Mouse (Mus musculus) forebrain, embryonic 13.5 days (tissue): ENCODE measurements around the gene Tff3. TPM values are rescaled to one million over a fixed set of nuclear protein-coding genes. Genes with fewer than 3 reads are reported as not detected.

Experiments
- ATAC-seq: fragments of 200-750 bp; cut with Nextera tagmentation; 2 replicates; pipeline ENCODE4 v1.8.0; 2017
- H3K27ac ChIP-seq: fragments of 300-500 bp; sonication (generic); 2 replicates; pipeline ENCODE4 v1.5.1; 2015; ENCODE audit warnings: inconsistent platforms, mild to moderate bottlenecking, moderate library complexity
- H3K27me3 ChIP-seq: fragments of 300-500 bp; sonication (generic); 2 replicates; pipeline ENCODE4 v1.6.1; 2015; ENCODE audit warnings: mild to moderate bottlenecking, inconsistent platforms
- H3K36me3 ChIP-seq: fragments of 300-500 bp; sonication (generic); 2 replicates; pipeline ENCODE4 v1.6.1; 2015; ENCODE audit warnings: mild to moderate bottlenecking, inconsistent platforms; ENCODE audit not compliant: poor library complexity, severe bottlenecking
- H3K4me1 ChIP-seq: fragments of 300-500 bp; sonication (generic); 2 replicates; pipeline ENCODE4 v1.6.1; 2015; ENCODE audit warnings: inconsistent platforms
- H3K4me2 ChIP-seq: fragments of 300-500 bp; sonication (generic); 2 replicates; pipeline ENCODE4 v1.6.1; 2015; ENCODE audit warnings: inconsistent platforms, mild to moderate bottlenecking, moderate library complexity
- H3K4me3 ChIP-seq: fragments of 300-500 bp; sonication (generic); 2 replicates; pipeline ENCODE4 v1.5.1; 2015; ENCODE audit warnings: mild to moderate bottlenecking, inconsistent platforms
- H3K9ac ChIP-seq: fragments of 300-500 bp; sonication (generic); 2 replicates; pipeline ENCODE4 v1.6.1; 2015; ENCODE audit warnings: mild to moderate bottlenecking, inconsistent platforms
- H3K9me3 ChIP-seq: fragments of 300-500 bp; sonication (generic); replicated peaks from 2 replicates; pipeline ENCODE4 v1.6.1; 2016; ENCODE audit warnings: inconsistent platforms
- WGBS: fragments of 180-500 bp; shearing (Covaris S2); methylation state at CpG from one replicate; pipeline ENCODE4 v1.1.7; 2015; 5-methylcytosine and 5-hydroxymethylcytosine counted together
- polyA plus RNA-seq: library from polyadenylated mRNA; unstranded; fragments of >200 nt; fragmentation: Nextera tagmentation; extraction: Ambion mirVana; gene quantifications from 2 replicates; pipeline ENCODE4 v1.2.1, GENCODE M21; 2015

The Tff3 gene
- 0.52 and 0.54 TPM in 2 replicates for polyA plus RNA-seq

DNA sequence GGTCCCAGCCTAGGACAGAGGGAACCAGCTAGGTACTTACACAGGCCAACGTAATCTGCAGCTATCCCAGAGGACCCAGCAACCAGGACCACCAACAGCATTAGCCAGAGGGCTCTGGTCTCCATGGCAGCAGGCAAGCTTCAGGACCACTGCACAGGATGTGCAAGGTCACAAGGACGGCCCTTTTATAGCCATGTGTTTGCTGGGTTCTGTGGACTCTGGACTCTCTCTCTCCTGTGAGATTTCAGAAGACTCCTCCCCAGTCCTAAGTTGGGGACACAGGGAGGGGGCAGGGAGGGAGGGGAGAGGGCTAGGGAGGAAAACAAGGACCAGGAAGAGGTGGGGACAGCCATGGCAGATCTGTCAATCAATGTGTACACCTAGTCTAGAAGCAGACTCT lies at the start of gene Tff3:
Gene Tff3 (minus strand): TSS at position 195 of the 400 bp plus-strand sequence.
- Histone ChIP-seq H3K27me3 (no peaks in the 10 kb centered on the region), H3K36me3 (no peaks in the 10 kb centered on the region), H3K4me3 (no peak within 1 kb of the TSS), H3K9ac (no peak within 1 kb of the TSS), H3K4me2 (no peak within 1 kb of the TSS), H3K27ac (no peak within 1 kb of the TSS), H3K9me3 (no peaks in the 10 kb centered on the region), H3K4me1 (peaks cover 15% of the 10 kb centered on the region; the same call in 1 of the 2 replicates)
- no peak for ATAC-seq
- WGBS, result 32% methylated on average over 2 of the region's 2 CpGs

DNA sequence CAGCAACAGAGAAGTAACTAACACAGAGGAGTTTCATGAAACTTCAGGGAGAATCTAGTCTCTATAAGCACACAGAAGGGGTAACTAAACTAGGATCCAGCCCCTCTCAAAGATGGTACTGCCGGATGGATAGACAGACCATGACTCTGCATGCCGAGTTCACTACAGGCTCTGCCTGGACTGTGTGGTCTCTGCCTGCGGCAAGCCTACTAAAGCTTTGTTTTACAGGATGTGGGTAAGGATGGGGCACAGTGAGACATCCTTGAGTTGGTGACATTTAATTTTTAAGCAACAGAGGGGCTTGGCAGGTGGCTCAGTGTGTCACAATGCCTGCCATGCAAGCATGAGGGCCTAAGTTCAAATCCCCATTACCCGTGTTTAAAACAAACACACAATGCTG lies 46.9 kb upstream of the Tff3 start:
- no peak for ATAC-seq
- 91% methylated on average over 4 of the region's 4 CpGs for WGBS

DNA sequence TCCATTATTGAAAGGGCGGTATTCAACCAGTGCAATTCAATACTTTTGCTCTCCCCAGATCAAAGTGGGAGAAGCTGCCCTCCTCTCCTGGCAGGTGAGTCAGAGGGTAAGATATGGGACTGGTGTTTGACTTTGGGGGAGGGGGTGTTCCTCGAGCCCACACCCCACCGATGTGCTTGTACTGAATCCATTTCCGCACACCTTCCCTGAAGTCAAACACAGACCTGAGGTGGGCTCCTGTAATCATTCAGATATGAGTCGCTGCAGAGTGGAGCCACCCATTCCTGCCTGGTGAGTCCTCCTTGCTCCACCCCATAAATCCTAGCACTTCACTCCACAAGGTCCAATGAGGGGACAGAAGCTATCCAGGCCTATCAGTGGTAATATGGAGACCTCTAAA lies 40.4 kb upstream of the Tff3 start:
- H3K4me2 ChIP-seq, result no peak overlapping the region
- no peak overlapping the region for H3K27ac ChIP-seq
- H3K9ac ChIP-seq, result no peak overlapping the region
- WGBS, result 91% methylated on average over 5 of the region's 5 CpGs
- H3K4me1 ChIP-seq, result no peaks in the 10 kb centered on the region
- no peak for ATAC-seq
- no peak overlapping the region for H3K4me3 ChIP-seq
- no peaks in the 10 kb centered on the region for H3K27me3 ChIP-seq
- no peaks in the 10 kb centered on the region for H3K36me3 ChIP-seq
- no peaks in the 10 kb centered on the region for H3K9me3 ChIP-seq

More for the DNA sequence above, 46.9 kb upstream of the Tff3 start:
- Histone ChIP-seq H3K4me2 (no peak overlapping the region), H3K9me3 (no peaks in the 10 kb centered on the region), H3K9ac (no peak overlapping the region), H3K27me3 (no peaks in the 10 kb centered on the region), H3K4me3 (no peak overlapping the region), H3K27ac (no peak overlapping the region), H3K36me3 (no peaks in the 10 kb centered on the region), H3K4me1 (no peaks in the 10 kb centered on the region)

DNA sequence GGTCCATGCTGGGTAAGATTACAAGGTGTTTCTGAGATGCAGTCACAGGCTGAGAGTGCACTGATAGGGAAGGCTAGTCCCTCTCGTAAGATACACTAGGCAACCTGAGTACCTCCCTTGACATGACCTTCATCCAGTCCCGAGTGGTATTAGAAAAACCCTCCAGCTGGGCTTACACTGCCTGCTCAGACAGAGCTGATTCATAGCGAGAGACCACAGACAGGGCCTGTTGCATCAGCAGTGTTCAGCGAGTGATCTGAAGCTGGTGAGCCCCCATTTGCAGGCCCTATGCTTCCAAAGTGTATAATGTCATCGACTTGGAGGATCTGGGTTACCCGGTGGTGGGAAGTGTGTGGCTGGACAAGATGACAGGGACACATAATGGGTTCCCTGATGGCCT lies 35.7 kb upstream of the Tff3 start, which contains the start of gene Tff1:
Gene Tff1 (minus strand): TSS at position 151 of the 400 bp plus-strand sequence.
- Histone ChIP-seq H3K9me3 (no peaks in the 10 kb centered on the region), H3K4me2 (no peak within 1 kb of the TSS), H3K9ac (no peak within 1 kb of the TSS), H3K27ac (no peak within 1 kb of the TSS), H3K4me3 (no peak within 1 kb of the TSS), H3K4me1 (no peaks in the 10 kb centered on the region), H3K36me3 (no peaks in the 10 kb centered on the region), H3K27me3 (no peaks in the 10 kb centered on the region)
- WGBS, result 86% methylated on average over 6 of the region's 6 CpGs
- ATAC-seq, result no peak

DNA sequence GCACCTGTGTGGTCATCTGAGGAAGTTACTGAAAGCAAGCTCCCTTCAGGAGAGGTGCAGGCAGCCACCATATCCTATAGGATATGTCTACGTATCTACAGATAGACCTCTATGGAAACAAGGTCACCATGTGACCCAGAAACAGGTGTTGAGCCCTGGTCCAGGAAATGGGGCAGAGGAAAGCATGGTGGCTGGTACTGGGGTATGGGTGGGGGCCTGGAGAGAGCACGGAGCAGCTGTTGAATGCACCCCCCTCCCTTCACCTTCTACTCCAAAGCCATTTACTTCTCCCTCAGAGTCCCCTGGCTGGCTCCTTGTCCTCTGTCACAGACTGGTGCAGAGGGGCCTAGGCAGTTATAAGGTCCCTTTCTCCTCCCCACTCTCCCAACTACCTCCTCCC lies 34.4 kb upstream of the Tff3 start:
- Histone ChIP-seq H3K9ac (no peak overlapping the region), H3K4me3 (no peak overlapping the region), H3K4me2 (no peak overlapping the region), H3K4me1 (no peaks in the 10 kb centered on the region), H3K27ac (no peak overlapping the region), H3K27me3 (no peaks in the 10 kb centered on the region), H3K9me3 (no peaks in the 10 kb centered on the region), H3K36me3 (no peaks in the 10 kb centered on the region)
- WGBS, result 84% methylated on average over 2 of the region's 2 CpGs
- ATAC-seq, result no peak

DNA sequence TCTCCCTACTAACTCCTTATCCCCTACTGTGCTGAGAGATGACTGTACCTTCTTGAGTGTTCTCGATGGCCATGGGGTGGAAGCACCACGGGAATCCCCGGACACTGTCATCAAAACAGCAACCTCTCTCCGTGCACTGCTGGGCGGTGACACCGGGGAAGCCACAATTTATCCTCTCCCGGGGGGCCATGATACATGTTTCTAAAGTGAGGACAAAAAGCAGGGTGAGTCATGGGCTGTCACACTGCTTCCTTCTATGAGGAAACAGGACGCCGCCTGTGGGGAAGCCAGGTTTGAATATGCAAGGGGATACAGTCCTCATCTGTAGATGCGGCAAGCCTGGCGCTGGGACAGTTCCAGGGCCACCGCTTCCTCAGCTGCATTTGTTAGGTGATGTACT lies 33.2 kb upstream of the Tff3 start:
- Histone ChIP-seq H3K27me3 (no peaks in the 10 kb centered on the region), H3K9ac (no peak overlapping the region), H3K27ac (no peak overlapping the region), H3K4me2 (no peak overlapping the region), H3K36me3 (no peaks in the 10 kb centered on the region), H3K9me3 (no peaks in the 10 kb centered on the region), H3K4me1 (no peaks in the 10 kb centered on the region), H3K4me3 (no peak overlapping the region)
- ATAC-seq, result no peak
- 92% methylated on average over 12 of the region's 12 CpGs for whole genome bisulfite sequencing

DNA sequence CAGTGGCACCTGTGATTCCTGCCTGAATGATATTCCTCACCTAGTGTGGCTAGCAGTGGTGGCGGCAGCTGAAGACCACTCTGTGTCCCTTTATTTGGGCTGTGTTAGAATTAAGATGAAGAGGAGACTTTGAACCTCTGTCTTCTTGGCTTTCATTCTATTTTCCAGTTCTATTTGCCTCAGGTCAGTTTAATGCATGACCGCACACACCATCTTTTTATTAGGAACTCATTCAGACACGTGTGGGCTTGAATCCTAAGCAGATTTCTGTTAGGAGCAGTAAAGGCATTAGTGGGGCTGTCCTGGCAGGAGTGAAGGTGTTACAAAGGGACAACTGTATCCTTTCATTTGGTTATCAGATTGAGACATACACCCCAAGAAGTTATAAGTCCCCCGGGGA lies 30.8 kb upstream of the Tff3 start:
- no peak overlapping the region for H3K9ac ChIP-seq
- no peaks in the 10 kb centered on the region for H3K27me3 ChIP-seq
- no peak for ATAC-seq
- H3K9me3 ChIP-seq, result no peaks in the 10 kb centered on the region
- no peak overlapping the region for H3K4me3 ChIP-seq
- H3K4me2 ChIP-seq, result no peak overlapping the region
- H3K27ac ChIP-seq, result no peak overlapping the region
- 65% methylated on average over 4 of the region's 4 CpGs for WGBS
- no peaks in the 10 kb centered on the region for H3K36me3 ChIP-seq
- no peaks in the 10 kb centered on the region for H3K4me1 ChIP-seq

DNA sequence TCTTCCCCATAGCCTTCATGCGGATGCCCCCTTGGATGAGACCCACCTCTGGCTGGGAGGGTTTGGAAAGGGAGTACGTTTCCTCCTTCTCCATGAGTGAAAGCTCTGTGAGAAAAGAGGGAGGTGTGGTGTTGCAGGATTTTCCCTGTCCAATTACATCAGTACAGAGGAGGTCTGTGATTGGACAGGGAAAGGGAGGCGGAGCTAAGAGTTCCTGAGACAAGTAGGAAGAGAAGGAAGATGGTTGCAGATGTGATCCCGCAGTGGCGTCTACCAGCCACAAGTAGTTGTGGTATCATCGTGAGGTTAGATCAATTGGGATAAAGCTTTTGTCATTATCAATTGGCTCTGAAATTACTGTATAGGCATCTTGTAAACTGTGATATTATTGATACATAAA lies 28.5 kb upstream of the Tff3 start:
- Histone ChIP-seq H3K27me3 (no peaks in the 10 kb centered on the region), H3K4me3 (no peak overlapping the region), H3K9ac (no peak overlapping the region), H3K4me1 (no peaks in the 10 kb centered on the region), H3K9me3 (no peaks in the 10 kb centered on the region), H3K27ac (no peak overlapping the region), H3K36me3 (no peaks in the 10 kb centered on the region), H3K4me2 (no peak overlapping the region)
- no peak for ATAC-seq
- 81% methylated on average over 6 of the region's 6 CpGs for WGBS

DNA sequence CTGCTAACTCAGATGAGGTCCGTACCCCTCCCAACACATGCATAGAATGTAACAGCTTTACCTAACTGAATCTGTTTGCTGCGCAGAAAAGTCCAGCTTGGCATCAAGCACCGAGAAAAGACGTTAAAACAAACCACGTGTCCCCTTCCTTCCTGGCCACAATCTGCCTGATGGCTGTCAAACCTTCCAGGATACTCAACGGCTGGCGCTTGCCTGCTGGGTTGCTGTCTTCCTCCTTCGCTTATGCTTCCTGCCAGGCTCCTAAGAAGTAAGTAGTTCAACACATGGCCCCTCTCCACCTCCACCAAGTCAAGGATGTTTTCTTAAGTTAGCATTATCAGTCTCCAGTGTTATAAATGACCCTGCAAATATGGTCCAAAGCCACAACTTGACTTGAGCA lies 24.3 kb upstream of the Tff3 start:
- no peak overlapping the region for H3K9ac ChIP-seq
- H3K27me3 ChIP-seq, result no peaks in the 10 kb centered on the region
- 89% methylated on average over 8 of the region's 8 CpGs for WGBS
- H3K9me3 ChIP-seq, result no peaks in the 10 kb centered on the region; the same call in 1 of the 2 replicates
- H3K27ac ChIP-seq, result no peak overlapping the region
- no peak overlapping the region for H3K4me2 ChIP-seq
- no peaks in the 10 kb centered on the region for H3K36me3 ChIP-seq
- ATAC-seq, result no peak
- peaks cover 4% of the 10 kb centered on the region; the same call in 1 of the 2 replicates for H3K4me1 ChIP-seq
- H3K4me3 ChIP-seq, result no peak overlapping the region

DNA sequence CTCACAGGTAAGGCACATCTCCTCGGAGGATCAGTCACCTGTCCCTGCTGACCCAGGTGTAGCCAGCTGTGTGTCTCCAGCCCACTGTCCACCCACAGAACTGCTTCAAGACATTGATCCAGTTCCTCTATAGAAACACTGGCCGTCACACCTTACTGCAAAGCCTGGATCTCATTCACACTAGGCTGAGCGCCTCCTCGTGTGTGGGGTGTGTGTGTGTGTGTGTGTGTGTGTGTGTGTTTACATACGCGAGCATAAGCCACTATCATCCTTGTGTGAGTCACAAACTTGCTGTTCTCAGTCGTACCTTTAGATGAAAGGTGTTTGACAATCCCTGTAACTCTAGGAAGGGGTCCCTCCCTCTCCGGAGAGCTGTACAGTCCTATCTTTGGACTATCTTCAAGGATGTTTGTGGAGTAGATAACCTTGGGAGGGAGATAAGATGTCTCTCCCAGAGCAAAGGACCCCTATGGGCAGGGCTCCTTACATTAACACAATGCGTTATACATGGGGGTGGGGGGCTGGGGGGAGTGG lies 23.6 kb upstream of the Tff3 start:
- no peak overlapping the region for H3K4me3 ChIP-seq
- no peaks in the 10 kb centered on the region for H3K27me3 ChIP-seq
- H3K4me1 ChIP-seq, result peaks cover 4% of the 10 kb centered on the region; the same call in 1 of the 2 replicates
- no peak overlapping the region for H3K4me2 ChIP-seq
- no peaks in the 10 kb centered on the region for H3K36me3 ChIP-seq
- no peak for ATAC-seq
- no peaks in the 10 kb centered on the region; the same call in 1 of the 2 replicates for H3K9me3 ChIP-seq
- 82% methylated on average over 9 of the region's 9 CpGs for WGBS
- no peak overlapping the region for H3K9ac ChIP-seq
- no peak overlapping the region for H3K27ac ChIP-seq

DNA sequence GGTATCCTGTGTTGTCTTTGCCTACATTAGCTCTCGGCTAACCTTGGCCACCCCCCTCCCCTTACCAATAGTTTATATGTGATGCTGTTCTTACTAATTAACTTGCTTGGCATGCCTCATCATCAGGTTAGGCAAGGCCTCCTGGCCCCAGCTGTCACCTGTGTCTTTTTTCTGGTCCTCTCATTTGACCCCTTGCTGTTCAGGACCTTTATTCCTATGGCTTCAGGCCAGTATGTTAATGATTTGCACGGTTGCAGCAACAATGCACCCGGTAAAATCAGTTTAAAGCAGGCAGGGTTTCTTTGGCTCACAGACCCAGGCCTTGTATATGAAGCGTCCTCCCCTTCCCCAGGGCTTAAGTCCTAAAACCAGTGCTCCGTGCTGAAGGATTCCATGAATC lies 23.1 kb upstream of the Tff3 start:
- WGBS, result 44% methylated on average over 5 of the region's 5 CpGs
- Histone ChIP-seq H3K9me3 (no peaks in the 10 kb centered on the region; the same call in 1 of the 2 replicates), H3K9ac (no peak overlapping the region), H3K4me3 (no peak overlapping the region), H3K4me2 (no peak overlapping the region), H3K36me3 (no peaks in the 10 kb centered on the region), H3K27ac (no peak overlapping the region), H3K4me1 (peaks cover 4% of the 10 kb centered on the region; the same call in 1 of the 2 replicates), H3K27me3 (no peaks in the 10 kb centered on the region)
- no peak for ATAC-seq

DNA sequence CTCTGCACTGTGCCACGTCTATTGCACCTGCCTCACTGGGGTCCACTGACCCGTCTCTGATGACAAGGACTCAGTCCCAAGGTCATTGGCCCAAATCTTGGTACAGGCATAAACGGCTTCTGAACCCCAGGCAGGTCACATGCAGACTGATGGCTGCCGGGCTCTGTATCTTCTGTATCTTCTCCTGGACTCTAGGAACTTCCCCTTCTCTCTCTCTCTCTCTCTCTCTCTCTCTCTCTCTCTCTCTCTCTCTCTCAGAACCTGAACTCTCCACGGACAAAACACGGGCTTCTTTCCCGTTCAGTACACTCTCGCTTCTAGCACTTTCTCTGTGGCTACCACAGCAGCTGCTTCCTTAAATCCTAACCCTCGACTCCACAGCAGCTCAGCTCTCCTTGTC lies 16.6 kb upstream of the Tff3 start:
- Histone ChIP-seq H3K9ac (no peak overlapping the region), H3K9me3 (no peaks in the 10 kb centered on the region; the same call in 1 of the 2 replicates), H3K4me2 (no peak overlapping the region), H3K27ac (no peak overlapping the region), H3K27me3 (no peaks in the 10 kb centered on the region), H3K36me3 (no peaks in the 10 kb centered on the region), H3K4me3 (no peak overlapping the region), H3K4me1 (peaks cover 4% of the 10 kb centered on the region)
- ATAC-seq, result no peak
- 84% methylated on average over 9 of the region's 9 CpGs for WGBS
